Mouse (Mus musculus) limb, embryonic 10.5 days (tissue): ENCODE data around the gene Cbln4. TPM values are rescaled to one million over a fixed set of nuclear protein-coding genes. Genes with fewer than 3 reads are reported as not detected.

Experiments used
- DNase-seq: peaks from one replicate; pipeline ENCODE4 v3.0.0-alpha.2; 2017; ENCODE audit warnings: low spot score
- H3K27ac ChIP-seq: fragments of 300-500 bp; sonication (generic); 2 replicates; pipeline ENCODE4 v1.5.1; 2016; ENCODE audit warnings: mild to moderate bottlenecking
- H3K27me3 ChIP-seq: fragments of 300-500 bp; sonication (generic); 2 replicates; pipeline ENCODE4 v1.6.1; 2016; ENCODE audit warnings: low read depth, mild to moderate bottlenecking; ENCODE audit not compliant: poor library complexity, severe bottlenecking
- H3K36me3 ChIP-seq: fragments of 300-500 bp; sonication (generic); 2 replicates; pipeline ENCODE4 v1.6.1; 2016; ENCODE audit warnings: mild to moderate bottlenecking, moderate library complexity
- H3K4me1 ChIP-seq: fragments of 300-500 bp; sonication (generic); 2 replicates; pipeline ENCODE4 v1.6.1; 2016
- H3K4me3 ChIP-seq: fragments of 300-500 bp; sonication (generic); 2 replicates; pipeline ENCODE4 v1.5.1; 2016; ENCODE audit warnings: mild to moderate bottlenecking, moderate library complexity
- H3K9me3 ChIP-seq: fragments of 300-500 bp; sonication (generic); replicated peaks from 2 replicates; pipeline ENCODE4 v1.6.1; 2016; ENCODE audit warnings: mild to moderate bottlenecking
- WGBS: fragments of 180-500 bp; shearing (Covaris S2); methylation state at CpG from one replicate; pipeline ENCODE4 v1.1.7; 2016; 5-methylcytosine and 5-hydroxymethylcytosine counted together
- polyA plus RNA-seq: library from polyadenylated mRNA; unstranded; fragments of >200 nt; fragmentation: Nextera tagmentation; extraction: Ambion mirVana; gene quantifications from 2 replicates; pipeline ENCODE4 v1.2.1, GENCODE M21; 2016

The Cbln4 gene
- 0.41 and 2.2 TPM in 2 replicates for polyA plus RNA-seq

DNA sequence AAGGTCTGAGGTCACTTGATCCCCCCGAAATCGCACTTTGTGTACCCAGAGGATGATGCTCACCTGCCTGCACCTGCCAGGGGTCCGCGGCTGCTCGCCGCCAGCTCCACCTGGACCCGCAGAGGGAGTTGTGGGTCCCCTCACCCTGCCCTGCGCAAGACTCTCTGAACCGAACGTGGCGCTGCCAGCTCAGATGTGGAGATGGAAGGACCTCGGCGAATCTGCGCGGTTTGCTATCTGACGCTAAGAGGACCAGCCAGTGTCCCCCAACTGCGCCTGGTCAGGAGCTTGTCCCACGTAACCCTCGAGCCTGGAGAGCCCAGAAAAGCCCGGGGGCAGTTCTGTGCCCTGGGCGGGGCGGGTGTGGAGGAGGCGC, at the start of gene Cbln4:
TSS of gene Cbln4 (minus strand) at position 232 of the 376 bp plus-strand sequence.
- H3K9me3 ChIP-seq, result no peaks in the 10 kb centered on the region
- no peaks in the 10 kb centered on the region for H3K36me3 ChIP-seq
- H3K27ac ChIP-seq, result peak within 1 kb of the TSS; percentile 46; the same call in 1 of the 2 replicates
- H3K4me1 ChIP-seq, result peaks cover 31% of the 10 kb centered on the region
- peak within 1 kb of the TSS; percentile 46 for H3K4me3 ChIP-seq
- 2% methylated on average over 23 of the region's 23 CpGs for WGBS
- peaks cover 70% of the 10 kb centered on the region for H3K27me3 ChIP-seq
- peak; percentile 36 for DNase-seq

DNA sequence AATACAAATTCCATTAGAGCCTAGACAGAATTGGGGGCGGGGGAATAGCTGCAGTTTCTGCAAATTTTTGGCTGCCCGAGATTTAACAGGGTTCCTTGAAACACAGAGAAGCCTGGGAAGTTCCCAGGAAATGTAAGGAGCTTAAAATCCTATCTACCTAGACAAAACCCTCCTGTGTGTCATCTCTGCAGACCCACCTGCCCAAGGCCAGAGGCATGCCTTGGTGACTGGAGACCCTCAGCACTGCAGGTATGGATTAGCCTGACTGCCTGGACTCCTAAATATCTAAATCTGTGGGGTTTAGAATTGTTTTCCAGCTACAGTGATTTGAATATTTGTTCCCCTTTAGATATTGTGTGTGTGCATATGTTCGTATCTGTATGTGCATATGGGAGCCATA, 35.3 kb upstream of the Cbln4 start:
- Histone ChIP-seq H3K9me3 (no peaks in the 10 kb centered on the region), H3K27ac (no peak overlapping the region), H3K4me3 (no peak overlapping the region), H3K27me3 (no peaks in the 10 kb centered on the region), H3K4me1 (peaks cover 5% of the 10 kb centered on the region), H3K36me3 (no peaks in the 10 kb centered on the region)
- WGBS, result 86% methylated on average over 3 of the region's 3 CpGs
- no peak for DNase-seq

DNA sequence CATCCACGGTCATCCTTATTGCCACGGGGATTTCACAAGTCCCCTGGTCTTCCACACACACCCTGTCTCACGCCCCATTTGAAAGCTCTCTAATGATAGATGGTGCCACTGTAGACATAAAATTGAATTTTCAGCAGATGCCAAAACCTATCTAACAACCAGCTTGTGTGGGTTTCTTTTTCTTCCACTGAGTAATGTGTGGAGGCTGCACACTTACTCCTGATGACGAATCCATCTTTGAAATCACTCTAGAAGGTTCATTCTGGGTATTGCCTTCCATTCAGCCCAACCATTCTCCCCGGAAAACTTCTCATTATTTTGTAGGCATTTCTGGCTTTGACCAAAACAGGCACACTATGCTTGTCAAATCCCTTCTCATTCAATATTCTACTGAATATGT, 33.0 kb upstream of the Cbln4 start:
- Histone ChIP-seq H3K27me3 (no peaks in the 10 kb centered on the region), H3K27ac (no peak overlapping the region), H3K36me3 (no peaks in the 10 kb centered on the region), H3K4me1 (peaks cover 7% of the 10 kb centered on the region), H3K9me3 (no peaks in the 10 kb centered on the region), H3K4me3 (no peak overlapping the region)
- WGBS, result 87% methylated on average over 5 of the region's 5 CpGs
- DNase-seq, result no peak

DNA sequence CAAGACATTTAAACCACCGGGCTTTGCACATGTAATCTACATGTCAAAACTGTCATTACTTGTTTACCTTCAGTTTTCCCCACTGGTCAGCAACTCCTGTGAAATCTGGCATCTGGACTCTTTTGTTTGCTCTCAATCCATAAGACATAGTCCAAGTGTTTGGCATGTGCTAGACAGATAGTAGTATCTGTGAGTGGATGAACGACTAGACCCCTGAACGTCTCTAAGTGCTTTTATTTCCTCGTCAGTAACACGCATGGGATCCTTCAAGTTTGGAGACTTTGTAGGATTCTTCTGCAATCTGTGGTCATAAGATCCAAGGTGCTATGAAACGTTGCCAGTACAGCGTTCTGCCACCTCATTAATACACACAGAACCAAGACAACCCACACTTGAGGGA, 19.6 kb upstream of the Cbln4 start:
- Histone ChIP-seq H3K27ac (no peak overlapping the region), H3K4me1 (no peaks in the 10 kb centered on the region), H3K4me3 (no peak overlapping the region), H3K36me3 (no peaks in the 10 kb centered on the region), H3K9me3 (no peaks in the 10 kb centered on the region), H3K27me3 (no peaks in the 10 kb centered on the region)
- 87% methylated on average over 7 of the region's 7 CpGs for WGBS
- no peak for DNase-seq

DNA sequence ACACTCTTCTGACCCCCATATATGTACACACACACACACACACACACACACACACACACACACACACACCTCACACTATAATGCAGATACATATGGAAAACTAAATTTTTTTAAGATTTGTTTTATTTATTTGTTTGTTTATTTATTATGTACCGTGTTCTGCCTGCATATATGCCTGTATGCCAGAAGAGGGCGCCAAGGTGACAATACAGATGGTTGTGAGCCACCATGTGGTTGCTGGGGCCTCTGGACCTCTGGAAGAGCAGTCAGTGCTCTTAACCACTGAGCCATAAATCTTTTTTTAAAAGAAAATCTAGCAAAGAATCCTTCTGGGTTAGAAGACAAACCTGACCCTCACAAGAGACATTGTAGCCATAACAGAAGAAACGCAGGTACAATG, 16.5 kb upstream of the Cbln4 start:
- H3K27ac ChIP-seq, result no peak overlapping the region
- H3K27me3 ChIP-seq, result no peaks in the 10 kb centered on the region
- 68% methylated on average over 3 of the region's 3 CpGs for WGBS
- H3K9me3 ChIP-seq, result no peaks in the 10 kb centered on the region
- no peak for DNase-seq
- H3K4me3 ChIP-seq, result no peak overlapping the region
- no peaks in the 10 kb centered on the region for H3K36me3 ChIP-seq
- no peaks in the 10 kb centered on the region for H3K4me1 ChIP-seq

DNA sequence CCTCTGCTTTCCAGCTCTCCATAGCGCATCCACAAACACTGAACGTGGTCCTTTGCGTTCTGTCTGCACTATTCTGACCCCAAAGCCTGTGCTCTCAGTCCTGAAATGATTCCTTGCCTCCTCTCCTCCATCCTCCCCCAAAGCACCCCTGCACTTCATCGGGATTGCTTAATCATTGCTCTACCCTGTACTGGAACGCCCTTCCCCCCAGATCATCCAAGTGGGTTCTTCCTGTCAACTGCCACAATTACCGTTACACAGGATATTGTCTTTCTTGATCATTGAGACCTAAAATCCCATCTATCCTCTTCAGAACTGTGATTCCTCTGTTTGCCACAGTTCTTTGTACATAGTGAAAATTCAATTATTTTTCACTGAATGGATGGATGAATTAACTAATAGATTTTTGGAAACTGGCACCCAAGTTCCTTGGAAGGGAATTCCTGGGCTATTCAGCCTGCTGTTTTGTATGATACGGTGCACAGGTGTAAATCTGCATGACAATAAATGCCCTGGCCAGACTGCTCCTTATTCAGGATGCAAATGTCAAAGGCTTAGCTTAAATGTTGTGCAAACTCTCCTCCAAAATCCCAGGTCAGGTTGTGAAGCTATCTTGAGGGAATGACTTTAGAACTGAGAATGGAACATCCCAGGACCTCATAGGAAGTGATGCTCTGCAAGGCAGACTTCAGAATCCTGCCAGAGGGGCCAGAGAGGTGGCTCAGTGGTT, 15.8 kb upstream of the Cbln4 start:
- Histone ChIP-seq H3K9me3 (no peaks in the 10 kb centered on the region), H3K27ac (no peak overlapping the region), H3K36me3 (no peaks in the 10 kb centered on the region), H3K27me3 (no peaks in the 10 kb centered on the region), H3K4me1 (no peaks in the 10 kb centered on the region), H3K4me3 (no peak overlapping the region)
- no peak for DNase-seq
- WGBS, result 81% methylated on average over 7 of the region's 7 CpGs

DNA sequence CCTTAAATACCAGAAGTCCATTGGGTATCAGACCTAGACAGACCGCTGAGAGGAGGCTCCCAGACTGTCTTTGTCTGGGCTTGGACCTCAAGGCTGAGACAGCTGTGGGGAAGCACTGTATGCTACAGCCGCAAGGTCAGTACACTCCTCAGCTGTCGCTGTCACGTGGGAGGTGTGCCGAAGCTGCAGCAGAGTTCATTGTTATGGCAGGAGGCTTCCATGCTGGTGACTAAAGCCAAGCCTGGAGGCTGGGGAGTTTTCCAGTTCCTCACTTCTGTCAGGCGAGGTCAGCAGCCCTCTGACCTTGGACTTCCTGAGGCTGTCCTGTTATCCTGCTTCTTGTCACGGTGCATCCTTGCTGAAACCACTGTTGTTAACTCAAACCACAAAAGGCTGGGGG, 2.7 kb upstream of the Cbln4 start:
- H3K27me3 ChIP-seq, result peaks cover 50% of the 10 kb centered on the region
- DNase-seq, result peak; percentile 39
- H3K9me3 ChIP-seq, result no peaks in the 10 kb centered on the region
- WGBS, result 41% methylated on average over 7 of the region's 7 CpGs
- no peak overlapping the region for H3K27ac ChIP-seq
- H3K4me1 ChIP-seq, result peaks cover 37% of the 10 kb centered on the region
- H3K36me3 ChIP-seq, result no peaks in the 10 kb centered on the region
- H3K4me3 ChIP-seq, result no peak overlapping the region

DNA sequence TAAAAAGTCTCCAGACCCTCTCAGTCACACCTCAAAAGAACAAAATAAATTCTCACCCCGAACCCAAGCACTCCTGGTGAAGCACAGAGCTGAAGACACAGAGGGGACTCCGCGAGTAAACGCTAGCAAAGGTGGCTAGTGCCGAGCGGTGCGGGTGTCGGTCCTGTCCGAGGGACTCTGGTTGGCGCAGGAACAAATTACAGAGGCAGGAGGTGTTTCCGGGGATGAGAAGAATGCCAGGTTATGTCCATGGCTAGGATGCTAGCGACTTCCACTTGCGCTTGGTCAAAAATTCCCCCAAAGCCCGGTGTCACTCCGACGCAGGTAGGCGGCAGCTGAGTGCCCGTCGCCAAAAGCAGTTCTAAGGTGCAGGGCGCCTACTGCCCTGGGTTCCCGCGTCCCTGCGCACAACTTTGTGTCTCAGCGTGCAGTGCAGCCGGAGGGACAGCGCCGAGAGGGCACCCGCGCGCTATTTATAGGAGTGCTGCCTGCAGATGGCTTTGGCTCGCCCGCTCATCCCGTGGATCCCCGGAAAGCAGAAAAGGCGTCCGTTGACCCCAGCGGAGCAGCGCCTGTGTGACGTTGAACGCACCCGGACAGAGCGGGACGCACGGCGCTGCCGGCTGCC, 545 bp downstream of the Cbln4 start:
- peaks cover 31% of the 10 kb centered on the region for H3K4me1 ChIP-seq
- peak; percentile 37 for DNase-seq
- H3K27me3 ChIP-seq, result peaks cover 70% of the 10 kb centered on the region
- no peaks in the 10 kb centered on the region for H3K36me3 ChIP-seq
- H3K27ac ChIP-seq, result peak overlapping the region; percentile 46; the same call in 1 of the 2 replicates
- no peaks in the 10 kb centered on the region for H3K9me3 ChIP-seq
- WGBS, result under 1% methylated on average over 46 of the region's 46 CpGs
- peak overlapping the region; percentile 46 for H3K4me3 ChIP-seq

DNA sequence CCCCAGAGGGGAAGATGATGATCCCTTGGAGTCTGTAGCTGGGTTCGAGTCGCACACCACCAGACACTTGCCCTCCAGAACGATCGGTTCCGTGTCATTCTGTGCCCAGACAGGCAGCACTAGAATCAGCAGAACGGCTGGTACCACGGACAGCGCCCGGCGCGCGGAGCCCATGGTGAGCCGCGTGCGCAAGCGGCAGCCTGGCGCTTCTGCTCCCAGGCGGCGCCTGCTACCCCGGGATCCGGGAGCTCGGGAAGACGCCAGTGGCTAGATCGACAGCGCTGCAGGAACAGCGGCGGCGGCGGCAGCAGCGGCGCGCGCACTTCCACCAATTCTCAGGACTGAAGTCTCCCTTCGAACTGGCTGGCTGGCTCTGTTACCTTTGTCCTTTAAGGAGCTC, 1.1 kb downstream of the Cbln4 start:
- under 1% methylated on average over 34 of the region's 34 CpGs for WGBS
- Histone ChIP-seq H3K4me1 (peaks cover 31% of the 10 kb centered on the region), H3K27me3 (peaks cover 70% of the 10 kb centered on the region), H3K27ac (peak overlapping the region; percentile 46; the same call in 1 of the 2 replicates), H3K4me3 (peak overlapping the region; percentile 46), H3K36me3 (no peaks in the 10 kb centered on the region), H3K9me3 (no peaks in the 10 kb centered on the region)
- DNase-seq, result peak; percentile 97

DNA sequence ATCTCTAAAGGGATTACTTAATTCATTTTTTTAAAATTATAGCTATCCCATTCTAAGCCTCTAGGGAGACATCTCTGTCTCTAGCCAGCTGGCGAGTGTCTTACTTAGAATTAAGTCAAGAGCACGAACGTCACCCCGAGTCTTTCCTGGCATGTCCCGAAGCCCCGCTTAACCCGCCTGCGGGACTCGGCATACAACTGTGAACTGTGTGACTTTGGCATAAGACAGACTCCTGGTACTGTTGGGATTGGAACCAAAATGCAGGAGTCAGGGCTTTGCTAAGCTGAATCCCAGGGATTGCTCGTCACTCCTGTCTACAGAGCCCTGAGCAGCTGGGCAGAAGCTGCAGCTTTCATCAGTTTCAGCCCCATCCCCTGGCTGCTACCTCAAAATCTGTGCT, 2.4 kb downstream of the Cbln4 start:
- no peak for DNase-seq
- Histone ChIP-seq H3K36me3 (no peaks in the 10 kb centered on the region), H3K27ac (no peak overlapping the region), H3K9me3 (no peaks in the 10 kb centered on the region), H3K27me3 (peaks cover 69% of the 10 kb centered on the region), H3K4me3 (no peak overlapping the region), H3K4me1 (peaks cover 22% of the 10 kb centered on the region)
- WGBS, result 75% methylated on average over 10 of the region's 10 CpGs

DNA sequence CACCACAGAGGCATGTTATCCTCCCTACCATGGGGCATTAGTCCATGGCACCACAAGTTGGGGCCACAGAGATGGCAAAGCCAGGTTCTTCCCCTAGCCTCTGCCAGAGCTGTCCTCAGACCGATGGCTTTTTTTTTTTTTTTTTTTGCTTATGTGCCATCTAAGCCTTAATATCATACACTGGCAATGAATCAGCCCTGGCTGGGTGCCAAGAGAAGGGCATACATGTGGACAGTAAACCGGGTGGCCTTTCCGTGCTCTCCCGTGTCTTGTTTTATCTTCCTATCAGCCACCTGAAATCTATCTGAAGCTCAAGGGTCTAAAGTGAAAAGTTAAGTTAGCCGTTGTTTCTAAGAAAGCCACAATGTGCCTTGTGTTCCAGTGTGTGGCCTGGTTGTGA, 3.7 kb downstream of the Cbln4 start:
- peaks cover 20% of the 10 kb centered on the region for H3K4me1 ChIP-seq
- DNase-seq, result no peak
- no peaks in the 10 kb centered on the region for H3K9me3 ChIP-seq
- no peaks in the 10 kb centered on the region for H3K36me3 ChIP-seq
- H3K4me3 ChIP-seq, result no peak overlapping the region
- H3K27ac ChIP-seq, result no peak overlapping the region
- 89% methylated on average over 5 of the region's 5 CpGs for WGBS
- peaks cover 56% of the 10 kb centered on the region for H3K27me3 ChIP-seq

DNA sequence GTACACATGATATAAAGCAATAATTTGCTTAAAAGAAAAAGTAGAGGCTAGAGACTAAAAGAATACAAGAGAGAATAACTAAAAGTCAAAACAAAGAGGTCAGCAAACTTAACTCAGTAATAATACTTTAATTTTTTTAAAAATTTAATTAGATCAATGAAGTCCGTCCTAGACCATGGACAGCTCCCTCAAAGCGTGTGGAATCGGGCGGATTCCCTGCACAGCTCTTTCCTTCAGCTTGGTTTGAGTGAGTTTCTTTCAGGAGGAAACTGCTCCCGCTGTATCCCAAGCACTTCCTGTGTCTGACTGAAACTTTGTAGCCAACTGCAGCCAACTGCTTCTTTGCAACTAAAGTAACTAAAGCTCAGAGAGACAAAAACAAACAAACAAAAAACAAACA, 9.0 kb downstream of the Cbln4 start:
- no peaks in the 10 kb centered on the region for H3K36me3 ChIP-seq
- H3K4me1 ChIP-seq, result peaks cover 10% of the 10 kb centered on the region
- no peak for DNase-seq
- H3K4me3 ChIP-seq, result no peak overlapping the region
- H3K27me3 ChIP-seq, result peaks cover 9% of the 10 kb centered on the region; the same call in 1 of the 2 replicates
- no peak overlapping the region for H3K27ac ChIP-seq
- H3K9me3 ChIP-seq, result no peaks in the 10 kb centered on the region
- WGBS, result 45% methylated on average over 5 of the region's 5 CpGs

DNA sequence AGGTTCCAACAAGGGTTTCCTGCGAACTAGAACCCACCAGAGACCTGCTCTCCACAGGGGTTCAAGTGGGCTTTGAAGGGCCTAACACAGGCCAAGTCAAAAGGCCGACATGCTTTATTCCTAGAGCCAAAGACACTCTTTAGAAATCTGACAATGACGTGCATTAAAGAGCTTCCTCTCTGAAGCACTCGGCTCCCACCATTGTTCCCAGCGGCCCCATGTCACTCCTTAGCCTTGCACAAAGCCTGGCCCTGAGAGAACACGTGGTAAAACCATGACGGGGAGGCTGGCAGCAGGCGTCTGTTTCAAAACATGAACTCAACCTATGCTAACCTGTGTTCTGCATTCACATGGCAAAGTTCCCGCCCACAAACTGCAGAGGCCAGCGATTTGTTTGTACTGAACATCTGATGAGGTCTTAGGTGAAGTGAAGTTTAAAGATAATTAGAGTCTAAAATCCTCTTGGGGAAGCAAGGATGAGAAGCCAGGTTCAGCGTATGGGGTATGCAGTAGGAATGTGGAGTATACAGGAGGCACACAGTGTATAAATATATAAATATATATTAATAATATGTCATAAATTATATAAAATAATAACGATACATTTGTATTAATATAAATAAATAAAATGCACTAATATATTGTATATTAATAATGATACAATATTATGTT, 17.7 kb downstream of the Cbln4 start:
- Histone ChIP-seq H3K27ac (no peak overlapping the region), H3K36me3 (no peaks in the 10 kb centered on the region), H3K9me3 (no peaks in the 10 kb centered on the region), H3K4me3 (no peak overlapping the region), H3K4me1 (no peaks in the 10 kb centered on the region), H3K27me3 (no peaks in the 10 kb centered on the region)
- 85% methylated on average over 12 of the region's 12 CpGs for WGBS
- no peak for DNase-seq
